Mouse (Mus musculus) myocyte (in vitro differentiated cells): Measurements from ENCODE around the gene Nme6.

Source experiments
- E2F4 ChIP-seq: IDR thresholded peaks from one replicate; pipeline ENCODE4 v1.6.1; 2011; ENCODE audit warnings: mild to moderate bottlenecking, control low read depth, moderate library complexity; ENCODE audit not compliant: insufficient read depth
- MAX ChIP-seq: IDR thresholded peaks from one replicate; pipeline ENCODE4 v1.6.1; 2011; ENCODE audit warnings: low read depth, mild to moderate bottlenecking, control low read depth
- MYOD1 ChIP-seq, 3 experiments: IDR thresholded peaks; one replicate each; pipeline ENCODE4 v1.6.1; 2011; ENCODE audit warnings: control low read depth in 2 of 3, low read depth in 2 of 3, mild to moderate bottlenecking in 2 of 3, moderate library complexity in 1 of 3; ENCODE audit not compliant: insufficient read length in 2 of 3, control insufficient read depth in 1 of 3
- POLR2A ChIP-seq: IDR thresholded peaks from one replicate; pipeline ENCODE4 v1.6.1; 2011; ENCODE audit warnings: low read depth, mild to moderate bottlenecking, control low read depth, moderate library complexity; ENCODE audit not compliant: insufficient read length
- POLR2AphosphoS2 ChIP-seq: IDR thresholded peaks from one replicate; pipeline ENCODE4 v1.6.1; 2011; ENCODE audit warnings: low read depth, control low read depth; ENCODE audit not compliant: insufficient read length
- REST ChIP-seq: IDR thresholded peaks from one replicate; pipeline ENCODE4 v1.6.1; 2011; ENCODE audit warnings: mild to moderate bottlenecking, control low read depth, moderate library complexity; ENCODE audit not compliant: insufficient read depth, insufficient read length
- TCF3 ChIP-seq: IDR thresholded peaks from one replicate; pipeline ENCODE4 v1.6.1; 2011; ENCODE audit warnings: low read depth, control low read depth; ENCODE audit not compliant: insufficient read length

DNA sequence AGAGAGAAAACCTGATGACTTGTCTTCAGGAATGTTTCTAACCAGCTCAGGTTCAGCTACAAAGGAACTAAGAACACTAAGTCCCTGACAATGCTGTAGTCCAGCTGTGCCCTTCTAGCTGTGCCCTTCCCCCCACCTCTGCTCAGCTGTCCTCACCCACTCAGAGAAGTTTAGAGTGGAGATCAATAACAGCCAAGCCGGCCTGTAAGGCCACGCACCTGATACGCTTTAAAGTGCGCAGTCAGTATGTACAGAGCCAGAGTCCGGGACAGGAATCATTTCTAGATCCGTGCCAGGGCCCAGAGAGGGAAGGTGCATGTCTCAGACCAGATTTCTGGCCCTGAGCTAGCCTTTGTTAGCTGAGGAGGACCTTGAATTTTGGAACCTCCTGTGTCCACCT, 23.4 kb downstream of the Nme6 start:
- no peak for TF ChIP-seq MAX
- TF ChIP-seq POLR2A = no peak
- no peak for TF ChIP-seq MYOD1 (IDR thresholded peaks at IDR 0.05; ENCODE audit: control insufficient read depth in 1 of 3, insufficient read length in 2 of 3, low read depth in 2 of 3)
- TF ChIP-seq E2F4 = no peak
- no peak for TF ChIP-seq REST
- no peak for TF ChIP-seq POLR2AphosphoS2
- TF ChIP-seq TCF3 = no peak
